In the genomic region with DNA sequence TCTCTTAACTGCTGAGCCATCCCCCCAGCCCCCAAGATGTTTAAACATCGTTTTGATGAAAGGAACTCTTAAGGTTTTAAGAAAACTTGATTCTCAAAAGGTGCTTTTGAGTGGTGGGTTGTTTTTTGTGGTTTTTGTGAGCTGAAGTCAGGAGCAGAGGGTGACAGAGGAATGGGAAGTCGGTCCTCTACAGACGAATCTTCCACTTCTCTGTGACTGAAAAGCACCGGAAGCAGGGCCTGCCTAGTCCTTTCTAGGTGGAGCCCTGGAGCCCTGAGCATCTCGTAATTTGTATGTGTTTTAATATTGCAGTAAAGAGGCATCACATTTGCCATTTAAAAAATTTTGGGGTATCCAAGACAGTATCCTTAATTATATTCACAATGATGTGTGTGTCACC, we compare ENCODE assay signal across 25 mouse cellular contexts.
DNase-seq lines count a peak whose midpoint lies in the region; ATAC-seq and TF ChIP-seq lines count a peak whose summit lies in the region.
"Had no signal": no experiment of that assay in that cellular context is flagged by ENCODE, and none has a peak within 500 bp of the region (broad histone marks: within the 10 kb centered on the region; RNA-seq: fewer than 3 reads in every experiment).

No protein-coding gene starts in this region.

- no peak overlapping the region for H3K4me3 ChIP-seq in left cerebral cortex, adult 2 months
- H3K4me3 ChIP-seq: embryonic facial prominence, embryonic 10.5 days; kidney, embryonic 15.5 days; limb, embryonic 13.5 days; liver, embryonic 13.5 days; midbrain, embryonic 13.5 days; myocyte; neural tube, embryonic 15.5 days had no signal

- intact Hi-C loops in left cerebral cortex, adult 2 months (cut with DNase I) = no loop called here

- H3K27ac ChIP-seq in left cerebral cortex, adult 2 months = no peak overlapping the region
- H3K27ac ChIP-seq: embryonic facial prominence, embryonic 10.5 days; hindbrain, embryonic 14.5 days; kidney, embryonic 15.5 days; limb, embryonic 13.5 days; liver, embryonic 13.5 days; midbrain, embryonic 13.5 days; neural tube, embryonic 15.5 days had no signal

- DNase-seq in testis, postnatal 10 days (ENCODE audit: low spot score) = peak; percentile 17
- no peak for DNase-seq in testis, postnatal 14 days (ENCODE audit: low spot score)
- peak; percentile 76 for DNase-seq in induced T-regulatory cell, adult 2 months (ENCODE audit: low read depth)
- DNase-seq in thymus, postnatal 0 days (ENCODE audit: low spot score) = peak; percentile 48
- DNase-seq in left cerebral cortex, adult 2 months (ENCODE audit: extremely low spot score in 1 of 2, low spot score in 2 of 2) = no peak
- no peak for DNase-seq in adipocyte (ENCODE audit: low spot score)
- no peak for DNase-seq in layer of hippocampus, postnatal 14 days (ENCODE audit: low spot score in 2 of 2)
- DNase-seq: adrenal gland, postnatal 36 days; cerebellum, adult 11-12 months; gastrocnemius, postnatal 10 days; heart, adult 18-20 months; heart, postnatal 36 days; liver, embryonic 13.5 days; lung, embryonic 14.5 days; lung, postnatal 4 days had no signal

- no peak for ATAC-seq in monocyte, adult 5-6 weeks (replicated peaks; ENCODE audit: insufficient number of reproducible peaks, low FRiP score, low TSS enrichment, poor library complexity, severe bottlenecking)
- ATAC-seq: intestine, postnatal 0 days; midbrain, embryonic 13.5 days; Patski had no signal

- no peak for TF ChIP-seq CTCF in left cerebral cortex, adult 2 months (IDR thresholded peaks at IDR 0.05)

Comparison
In these comparisons a context has a peak if more than half of its experiments do, and no peak if none do; other contexts are left out.
1. DNase-seq: peak in testis, postnatal 10 days (single experiment), induced T-regulatory cell, adult 2 months (single experiment) and thymus, postnatal 0 days (single experiment); none in testis, postnatal 14 days (single experiment), left cerebral cortex, adult 2 months (0 of 2), adipocyte (single experiment) and layer of hippocampus, postnatal 14 days (0 of 2).